Mouse (Mus musculus): ENCODE results near the gene Kif27.

DNA sequence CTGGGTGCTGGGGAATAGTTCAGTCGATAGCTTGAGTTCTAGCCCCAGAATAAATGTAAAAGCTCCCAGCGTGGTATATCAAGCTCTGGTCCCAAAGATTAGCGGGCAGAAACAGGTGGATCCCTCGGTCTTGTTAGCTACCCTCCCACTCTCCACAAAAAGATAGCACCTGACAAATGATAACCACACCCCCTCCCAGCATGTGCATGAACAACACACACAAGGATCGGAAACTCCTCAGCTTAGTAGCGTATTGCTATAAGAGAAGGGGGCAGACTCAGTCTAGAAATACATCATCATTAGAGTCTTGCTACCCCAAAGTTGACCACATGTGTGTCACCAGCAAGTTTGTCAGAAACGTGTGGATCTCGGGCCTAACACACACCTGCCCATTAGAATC is 83.3 kb downstream of the Kif27 start, which contains the start of gene Gkap1:
- no peak for TF ChIP-seq CTCF (IDR thresholded peaks at IDR 0.05; ENCODE audit: low read depth)
- TF ChIP-seq EP300 (IDR thresholded peaks at IDR 0.05; ENCODE audit: low read depth) = no peak
